In genomic region chr16:92381092-92381491, GRCm38 (mm10) we compare ENCODE assay signal across 47 mouse cellular contexts. TPM values are rescaled to one million over a fixed set of nuclear protein-coding genes. Genes with fewer than 3 reads are reported as not detected.
"Had no signal": no experiment of that assay in that cellular context is flagged by ENCODE, and none has a peak within 500 bp of the region (broad histone marks: within the 10 kb centered on the region; RNA-seq: fewer than 3 reads in every experiment).

No protein-coding gene starts in this region.

- H3K36me3 ChIP-seq: limb, embryonic 10.5 days; limb, embryonic 12.5 days; limb, embryonic 13.5 days; limb, embryonic 15.5 days; liver, embryonic 12.5 days; liver, embryonic 13.5 days; liver, embryonic 15.5 days; lung, embryonic 15.5 days; midbrain, embryonic 10.5 days; midbrain, embryonic 12.5 days; midbrain, embryonic 13.5 days; midbrain, embryonic 15.5 days had no signal

- ATAC-seq: liver, embryonic 12.5 days; liver, postnatal 0 days; lung, postnatal 0 days; midbrain, embryonic 13.5 days; midbrain, embryonic 15.5 days; midbrain, embryonic 16.5 days had no signal

- DNase-seq: left cerebral cortex, postnatal 4 days; liver; liver, embryonic 13.5 days; liver, postnatal 0 days; lung, adult 18-20 months; lung, adult 2 months; lung, embryonic 14.5 days; lung, postnatal 10 days; lung, postnatal 14 days; lung, postnatal 36 days; lung, postnatal 4 days; midbrain, embryonic 14.5 days had no signal

- H3K9me3 ChIP-seq: limb, embryonic 10.5 days; limb, embryonic 12.5 days; limb, embryonic 13.5 days; limb, embryonic 15.5 days; liver, embryonic 12.5 days; liver, embryonic 13.5 days; liver, embryonic 15.5 days; lung, embryonic 15.5 days; midbrain, embryonic 10.5 days; midbrain, embryonic 12.5 days; midbrain, embryonic 13.5 days; midbrain, embryonic 15.5 days had no signal

- H3K4me2 ChIP-seq: limb, embryonic 12.5 days; limb, embryonic 13.5 days; limb, embryonic 15.5 days; liver, embryonic 11.5 days; liver, embryonic 12.5 days; liver, embryonic 13.5 days; liver, embryonic 15.5 days; lung, embryonic 14.5 days; lung, embryonic 15.5 days; midbrain, embryonic 11.5 days; midbrain, embryonic 12.5 days; midbrain, embryonic 13.5 days; midbrain, embryonic 15.5 days had no signal

- H3K27me3 ChIP-seq: limb, embryonic 12.5 days; limb, embryonic 15.5 days; liver, embryonic 15.5 days; lung, embryonic 15.5 days; midbrain, embryonic 12.5 days; midbrain, embryonic 13.5 days; midbrain, embryonic 15.5 days had no signal

- H3K9ac ChIP-seq: limb, embryonic 12.5 days; limb, embryonic 13.5 days; limb, embryonic 15.5 days; liver, embryonic 12.5 days; liver, embryonic 13.5 days; liver, embryonic 14.5 days; liver, embryonic 15.5 days; liver, postnatal 0 days; lung, embryonic 14.5 days; lung, embryonic 15.5 days; midbrain, embryonic 12.5 days; midbrain, embryonic 13.5 days; midbrain, embryonic 15.5 days had no signal

- H3K4me1 ChIP-seq: limb, embryonic 15.5 days; liver, embryonic 12.5 days; liver, embryonic 15.5 days; lung, embryonic 15.5 days had no signal

- H3K27ac ChIP-seq: limb, embryonic 10.5 days; limb, embryonic 12.5 days; limb, embryonic 13.5 days; limb, embryonic 15.5 days; liver, embryonic 12.5 days; liver, embryonic 13.5 days; liver, embryonic 14.5 days; liver, embryonic 15.5 days; lung, embryonic 15.5 days; macrophage; midbrain, embryonic 10.5 days; midbrain, embryonic 12.5 days; midbrain, embryonic 13.5 days; midbrain, embryonic 15.5 days had no signal

- H3K4me3 ChIP-seq: limb, embryonic 10.5 days; limb, embryonic 12.5 days; limb, embryonic 13.5 days; limb, embryonic 15.5 days; liver, embryonic 12.5 days; liver, embryonic 13.5 days; liver, embryonic 15.5 days; lung, embryonic 15.5 days; megakaryocyte, embryonic 14.5 days; midbrain, embryonic 10.5 days; midbrain, embryonic 12.5 days; midbrain, embryonic 13.5 days; midbrain, embryonic 15.5 days; myocyte had no signal

RNA-seq across cellular contexts. Expression of gene Kcne1, which starts 21.8 kb away (rescaled TPM):
- total RNA-seq: left cerebral cortex, postnatal 10 days; left cerebral cortex, postnatal 14 days; left cerebral cortex, postnatal 25 days; left cerebral cortex, postnatal 36 days; left cerebral cortex, postnatal 4 days; liver, adult 2 months; megakaryocyte progenitor cell, adult 5-6 weeks; megakaryocyte, adult 5-6 weeks; megakaryocyte-erythroid progenitor cell, adult 5-6 weeks; monocyte, adult 5-6 weeks had no signal
- polyA plus RNA-seq: limb, embryonic 12.5 days; liver, adult 2 months; liver, embryonic 11.5 days; liver, embryonic 12.5 days; liver, embryonic 14.5 days; liver, embryonic 15.5 days; liver, embryonic 16.5 days; liver, postnatal 0 days; lung, adult 2 months; macrophage; midbrain, embryonic 12.5 days; midbrain, embryonic 13.5 days; midbrain, embryonic 14.5 days; midbrain, embryonic 15.5 days; midbrain, embryonic 16.5 days; midbrain, postnatal 0 days; myocyte had no signal

RNA-seq across cellular contexts. Expression of gene Fam243, which starts 59.9 kb away (rescaled TPM):
- total RNA-seq: left cerebral cortex, adult 8-10 months; left cerebral cortex, postnatal 10 days; left cerebral cortex, postnatal 14 days; left cerebral cortex, postnatal 25 days; left cerebral cortex, postnatal 36 days; left cerebral cortex, postnatal 4 days; liver, adult 2 months; megakaryocyte progenitor cell, adult 5-6 weeks; megakaryocyte, adult 5-6 weeks; megakaryocyte-erythroid progenitor cell, adult 5-6 weeks; midbrain, postnatal 0 days; monocyte, adult 5-6 weeks had no signal
- polyA plus RNA-seq: limb, embryonic 10.5 days; limb, embryonic 11.5 days; limb, embryonic 12.5 days; limb, embryonic 13.5 days; limb, embryonic 14.5 days; limb, embryonic 15.5 days; liver, adult 2 months; liver, embryonic 11.5 days; liver, embryonic 12.5 days; liver, embryonic 13.5 days; liver, embryonic 15.5 days; liver, embryonic 16.5 days; liver, postnatal 0 days; lung, adult 2 months; lung, embryonic 14.5 days; lung, embryonic 15.5 days; lung, embryonic 16.5 days; lung, postnatal 0 days; macrophage; midbrain, embryonic 11.5 days; midbrain, embryonic 12.5 days; midbrain, embryonic 13.5 days; midbrain, embryonic 14.5 days; midbrain, embryonic 16.5 days; midbrain, postnatal 0 days; myocyte; neural tube, embryonic 11.5 days had no signal
